Mouse (Mus musculus) hindbrain, embryonic 12.5 days (tissue): ENCODE data around the gene Olfr1023. TPM values are rescaled to one million over a fixed set of nuclear protein-coding genes. Genes with fewer than 3 reads are reported as not detected.

Experiments used
- ATAC-seq: fragments of 200-750 bp; cut with Nextera tagmentation; 2 replicates; pipeline ENCODE4 v1.8.0; 2017; ENCODE audit warnings: moderate TSS enrichment; ENCODE audit not compliant: low FRiP score
- H3K27ac ChIP-seq: fragments of 300-500 bp; sonication (generic); 2 replicates; pipeline ENCODE4 v1.5.1; 2016; ENCODE audit warnings: mild to moderate bottlenecking
- H3K27me3 ChIP-seq: fragments of 300-500 bp; sonication (generic); 2 replicates; pipeline ENCODE4 v1.6.1; 2016; ENCODE audit warnings: mild to moderate bottlenecking
- H3K36me3 ChIP-seq: fragments of 300-500 bp; sonication (generic); 2 replicates; pipeline ENCODE4 v1.6.1; 2016; ENCODE audit warnings: mild to moderate bottlenecking
- H3K4me1 ChIP-seq: fragments of 300-500 bp; sonication (generic); 2 replicates; pipeline ENCODE4 v1.6.1; 2016
- H3K4me2 ChIP-seq: fragments of 300-500 bp; sonication (generic); replicated peaks from 2 replicates; pipeline ENCODE4 v1.6.1; 2016; ENCODE audit warnings: mild to moderate bottlenecking
- H3K4me3 ChIP-seq: fragments of 300-500 bp; sonication (generic); 2 replicates; pipeline ENCODE4 v1.5.1; 2016; ENCODE audit warnings: mild to moderate bottlenecking
- H3K9ac ChIP-seq: fragments of 300-500 bp; sonication (generic); 2 replicates; pipeline ENCODE4 v1.6.1; 2016; ENCODE audit warnings: mild to moderate bottlenecking, moderate library complexity
- H3K9me3 ChIP-seq: fragments of 300-500 bp; sonication (generic); replicated peaks from 2 replicates; pipeline ENCODE4 v1.6.1; 2016; ENCODE audit warnings: mild to moderate bottlenecking
- WGBS: fragments of 180-500 bp; shearing (Covaris S2); methylation state at CpG from one replicate; pipeline ENCODE4 v1.1.7; 2016; 5-methylcytosine and 5-hydroxymethylcytosine counted together
- polyA plus RNA-seq: library from polyadenylated mRNA; unstranded; fragments of >200 nt; fragmentation: Nextera tagmentation; extraction: Ambion mirVana; gene quantifications from 2 replicates; pipeline ENCODE4 v1.2.1, GENCODE M21; 2016

Gene Olfr1023
- polyA plus RNA-seq, result not detected in 2 replicates

- ATAC-seq, result no peak
- no peaks in the 10 kb centered on the region for H3K4me1 ChIP-seq
- no peaks in the 10 kb centered on the region for H3K27me3 ChIP-seq
- no peak within 1 kb of the TSS for H3K9ac ChIP-seq
- 83% methylated on average over 2 of the region's 2 CpGs for WGBS
- no peak within 1 kb of the TSS for H3K27ac ChIP-seq
- H3K4me2 ChIP-seq, result no peak within 1 kb of the TSS
- no peaks in the 10 kb centered on the region for H3K36me3 ChIP-seq
- no peaks in the 10 kb centered on the region for H3K9me3 ChIP-seq
- no peak within 1 kb of the TSS for H3K4me3 ChIP-seq
Measured at GRCm38 (mm10) chr2:85885340-85885739, at the start of gene Olfr1023. Olfr1023 (plus strand) TSS chr2:85885640.

GRCm38 (mm10) chr2:85845383-85845782 lies 40.1 kb upstream of the Olfr1023 start, which contains the start of gene Olfr1019:
Olfr1019 (minus strand) TSS chr2:85845483.
- no peaks in the 10 kb centered on the region for H3K27me3 ChIP-seq
- H3K36me3 ChIP-seq, result no peaks in the 10 kb centered on the region
- no peak for ATAC-seq
- no peak within 1 kb of the TSS for H3K9ac ChIP-seq
- no peaks in the 10 kb centered on the region for H3K9me3 ChIP-seq
- H3K4me2 ChIP-seq, result no peak within 1 kb of the TSS
- H3K4me3 ChIP-seq, result no peak within 1 kb of the TSS
- no peak within 1 kb of the TSS for H3K27ac ChIP-seq
- no peaks in the 10 kb centered on the region for H3K4me1 ChIP-seq

GRCm38 (mm10) chr2:85846730-85847129 lies 38.7 kb upstream of the Olfr1023 start, which contains the start of gene Olfr1020:
Olfr1020 (plus strand) TSS chr2:85847030.
- Histone ChIP-seq H3K9me3 (no peaks in the 10 kb centered on the region), H3K4me1 (no peaks in the 10 kb centered on the region), H3K9ac (no peak within 1 kb of the TSS), H3K27me3 (no peaks in the 10 kb centered on the region), H3K4me3 (no peak within 1 kb of the TSS), H3K27ac (no peak within 1 kb of the TSS), H3K36me3 (no peaks in the 10 kb centered on the region), H3K4me2 (no peak within 1 kb of the TSS)
- WGBS, result 83% methylated on average over 1 of the region's 1 CpGs
- ATAC-seq, result no peak

- Histone ChIP-seq H3K27ac (no peak within 1 kb of the TSS), H3K36me3 (no peaks in the 10 kb centered on the region), H3K27me3 (no peaks in the 10 kb centered on the region), H3K4me1 (no peaks in the 10 kb centered on the region), H3K9me3 (no peaks in the 10 kb centered on the region), H3K4me2 (no peak within 1 kb of the TSS), H3K9ac (no peak within 1 kb of the TSS), H3K4me3 (no peak within 1 kb of the TSS)
- WGBS, result 51% methylated on average over 2 of the region's 2 CpGs
- no peak for ATAC-seq
Measured at GRCm38 (mm10) chr2:85868294-85868693, 17.1 kb upstream of the Olfr1023 start, which contains the start of gene Olfr1022. Olfr1022 (plus strand) TSS chr2:85868594.

GRCm38 (mm10) chr2:85904952-85905351 lies 19.5 kb downstream of the Olfr1023 start, which contains the start of gene Olfr1024:
Olfr1024 (minus strand) TSS chr2:85905052.
- Histone ChIP-seq H3K27ac (no peak within 1 kb of the TSS), H3K4me2 (no peak within 1 kb of the TSS), H3K36me3 (no peaks in the 10 kb centered on the region), H3K4me3 (no peak within 1 kb of the TSS), H3K4me1 (no peaks in the 10 kb centered on the region), H3K9ac (no peak within 1 kb of the TSS), H3K9me3 (no peaks in the 10 kb centered on the region), H3K27me3 (no peaks in the 10 kb centered on the region)
- 82% methylated on average over 3 of the region's 3 CpGs for WGBS
- no peak for ATAC-seq

- no peak overlapping the region for H3K4me2 ChIP-seq
- no peaks in the 10 kb centered on the region for H3K9me3 ChIP-seq
- ATAC-seq, result no peak
- no peaks in the 10 kb centered on the region for H3K36me3 ChIP-seq
- H3K27me3 ChIP-seq, result no peaks in the 10 kb centered on the region
- H3K4me3 ChIP-seq, result no peak overlapping the region
- H3K27ac ChIP-seq, result no peak overlapping the region
- no peaks in the 10 kb centered on the region for H3K4me1 ChIP-seq
- no peak overlapping the region for H3K9ac ChIP-seq
Measured at GRCm38 (mm10) chr2:85913197-85913596, 27.8 kb downstream of the Olfr1023 start.

GRCm38 (mm10) chr2:85914893-85915292 lies 29.5 kb downstream of the Olfr1023 start, which contains the start of gene Olfr1025-ps1:
Olfr1025-ps1 (plus strand) TSS chr2:85915193.
- Histone ChIP-seq H3K4me1 (no peaks in the 10 kb centered on the region), H3K4me2 (no peak within 1 kb of the TSS), H3K9ac (no peak within 1 kb of the TSS), H3K27me3 (no peaks in the 10 kb centered on the region), H3K27ac (no peak within 1 kb of the TSS), H3K9me3 (no peaks in the 10 kb centered on the region), H3K4me3 (no peak within 1 kb of the TSS), H3K36me3 (no peaks in the 10 kb centered on the region)
- ATAC-seq, result no peak
- 74% methylated on average over 1 of the region's 1 CpGs for WGBS

- WGBS, result 88% methylated on average over 3 of the region's 3 CpGs
- H3K36me3 ChIP-seq, result no peaks in the 10 kb centered on the region
- no peak within 1 kb of the TSS for H3K27ac ChIP-seq
- H3K27me3 ChIP-seq, result no peaks in the 10 kb centered on the region
- no peaks in the 10 kb centered on the region for H3K9me3 ChIP-seq
- H3K9ac ChIP-seq, result no peak within 1 kb of the TSS
- no peak within 1 kb of the TSS for H3K4me2 ChIP-seq
- no peak within 1 kb of the TSS for H3K4me3 ChIP-seq
- no peak for ATAC-seq
- H3K4me1 ChIP-seq, result no peaks in the 10 kb centered on the region
Measured at GRCm38 (mm10) chr2:85921258-85921657, 35.8 kb downstream of the Olfr1023 start, which contains the start of gene Olfr1026. Olfr1026 (plus strand) TSS chr2:85921558.

Other genes starting within 250 kb of the Olfr1023 start
- gene Olfr1002, start 234.9 kb upstream of the Olfr1023 start, polyA plus RNA-seq, result not detected in 2 replicates
- not detected in 2 replicates for gene Olfr154, start 221.2 kb upstream of the Olfr1023 start, polyA plus RNA-seq
- gene Olfr1006, start 206.9 kb upstream of the Olfr1023 start, polyA plus RNA-seq, result not detected in 2 replicates
- gene Olfr1008, start 196.2 kb upstream of the Olfr1023 start, polyA plus RNA-seq, result not detected in 2 replicates
- not detected in 2 replicates for gene Olfr1009, start 170.2 kb upstream of the Olfr1023 start, polyA plus RNA-seq
- not detected in 2 replicates for gene Olfr1012, start 122.9 kb upstream of the Olfr1023 start, polyA plus RNA-seq
- gene Olfr1013, start 118.5 kb upstream of the Olfr1023 start, polyA plus RNA-seq, result not detected in 2 replicates
- gene Olfr1014, start 112.9 kb upstream of the Olfr1023 start, polyA plus RNA-seq, result not detected in 2 replicates
- gene Olfr1015, start 103.6 kb upstream of the Olfr1023 start, polyA plus RNA-seq, result not detected in 2 replicates
- not detected in 2 replicates for gene Olfr1016, start 83.1 kb upstream of the Olfr1023 start, polyA plus RNA-seq
- not detected in 2 replicates for gene Olfr1018, start 67.2 kb upstream of the Olfr1023 start, polyA plus RNA-seq
- gene Olfr1019, start 40.2 kb upstream of the Olfr1023 start, polyA plus RNA-seq, result not detected in 2 replicates
- not detected in 2 replicates for gene Olfr1020, start 38.6 kb upstream of the Olfr1023 start, polyA plus RNA-seq
- not detected in 2 replicates for gene Olfr1022, start 17.0 kb upstream of the Olfr1023 start, polyA plus RNA-seq
- not detected in 2 replicates for gene Olfr1024, start 19.4 kb downstream of the Olfr1023 start, polyA plus RNA-seq
- not detected in 2 replicates for gene Olfr1025-ps1, start 29.6 kb downstream of the Olfr1023 start, polyA plus RNA-seq
- not detected in 2 replicates for gene Olfr1026, start 35.9 kb downstream of the Olfr1023 start, polyA plus RNA-seq
- gene Olfr1028, start 64.8 kb downstream of the Olfr1023 start, polyA plus RNA-seq, result not detected in 2 replicates
- not detected in 2 replicates for gene Olfr1029, start 88.3 kb downstream of the Olfr1023 start, polyA plus RNA-seq
- gene Olfr1030, start 93.6 kb downstream of the Olfr1023 start, polyA plus RNA-seq, result not detected in 2 replicates
- not detected in 2 replicates for gene Olfr1031, start 104.7 kb downstream of the Olfr1023 start, polyA plus RNA-seq
- not detected in 2 replicates for gene Olfr1032, start 119.9 kb downstream of the Olfr1023 start, polyA plus RNA-seq
- gene Olfr1033, start 135.0 kb downstream of the Olfr1023 start, polyA plus RNA-seq, result not detected in 2 replicates
- gene Olfr1034, start 160.2 kb downstream of the Olfr1023 start, polyA plus RNA-seq, result not detected in 2 replicates
- gene Olfr1036, start 188.4 kb downstream of the Olfr1023 start, polyA plus RNA-seq, result not detected in 2 replicates
- gene Olfr1037, start 201.7 kb downstream of the Olfr1023 start, polyA plus RNA-seq, result not detected in 2 replicates